Mouse (Mus musculus) frontal cortex, adult 2 months (tissue): ENCODE measurements around the gene Dhx16. TPM values are rescaled to one million over a fixed set of nuclear protein-coding genes. Genes with fewer than 3 reads are reported as not detected.

ENCODE experiments used
- DNase-seq, 2 experiments: peaks; one replicate each; pipeline ENCODE4 v3.0.0; 2022; ENCODE audit warnings: low spot score in 1 of 2; ENCODE audit errors: extremely low spot score in 1 of 2
- polyA plus RNA-seq: library from polyadenylated mRNA; depleted of rRNA; stranded (reverse); fragments of >200 nt; gene quantifications from 2 replicates; pipeline ENCODE4 v1.2.3, GENCODE M21; 2012

The Dhx16 gene
- polyA plus RNA-seq, 1 experiment, result 42.6 TPM

DNA sequence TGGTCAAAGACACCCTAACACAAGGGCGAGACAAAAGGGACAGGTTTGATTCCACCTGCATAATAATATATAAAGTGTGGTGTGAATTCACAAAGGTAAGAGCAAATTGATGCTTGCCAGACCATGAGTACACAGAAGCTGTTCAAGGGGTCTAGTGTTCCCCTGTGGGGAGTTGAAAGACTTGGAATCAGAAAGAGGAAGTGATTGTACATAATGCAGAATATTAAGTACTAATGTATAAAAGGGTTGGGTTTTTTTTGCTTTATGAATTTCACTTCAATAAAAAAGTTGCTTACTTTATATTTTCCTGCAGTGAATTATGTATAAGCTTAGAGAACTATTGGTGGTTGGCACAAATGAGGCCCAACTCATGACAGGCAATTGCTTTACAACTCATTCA lies 20.2 kb upstream of the Dhx16 start:
- DNase-seq, result no peak

DNA sequence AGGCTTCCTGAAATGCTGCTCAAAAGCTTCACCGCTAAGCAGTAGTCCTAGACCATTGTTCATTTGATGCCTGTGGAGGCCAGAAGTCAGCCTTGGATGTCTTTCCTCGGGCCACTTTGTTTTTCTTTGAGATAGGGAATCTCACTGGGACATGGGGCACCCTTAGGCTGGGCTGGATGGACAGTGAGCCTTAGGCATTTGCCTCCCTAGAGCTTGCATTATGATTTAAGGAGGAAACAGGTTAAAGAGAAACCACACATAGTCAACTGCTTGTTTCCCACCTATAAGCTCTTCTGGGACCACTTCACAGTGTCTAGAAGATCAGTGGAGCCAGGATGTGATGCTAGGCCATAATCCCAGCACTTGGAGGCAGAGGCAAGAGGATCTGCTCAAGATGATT lies 19.8 kb upstream of the Dhx16 start:
- DNase-seq, result no peak

DNA sequence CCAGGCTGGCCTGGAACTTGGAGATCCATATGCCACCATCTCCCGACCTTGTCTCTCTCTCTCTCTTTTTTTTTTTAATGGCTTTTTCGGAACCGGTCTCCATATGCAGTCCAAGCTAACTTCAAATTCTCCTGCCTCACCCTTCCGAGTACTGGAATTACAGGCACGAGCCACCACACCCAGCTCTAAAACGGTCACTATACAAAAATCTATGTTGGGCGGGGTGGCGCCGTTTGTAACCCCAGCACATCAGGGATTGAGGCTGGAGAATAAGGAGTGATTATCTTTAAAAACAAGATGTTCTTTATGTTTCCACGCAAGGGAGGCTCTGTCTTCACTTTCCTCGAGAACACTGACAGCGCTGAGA lies 18.8 kb upstream of the Dhx16 start:
- no peak for DNase-seq

DNA sequence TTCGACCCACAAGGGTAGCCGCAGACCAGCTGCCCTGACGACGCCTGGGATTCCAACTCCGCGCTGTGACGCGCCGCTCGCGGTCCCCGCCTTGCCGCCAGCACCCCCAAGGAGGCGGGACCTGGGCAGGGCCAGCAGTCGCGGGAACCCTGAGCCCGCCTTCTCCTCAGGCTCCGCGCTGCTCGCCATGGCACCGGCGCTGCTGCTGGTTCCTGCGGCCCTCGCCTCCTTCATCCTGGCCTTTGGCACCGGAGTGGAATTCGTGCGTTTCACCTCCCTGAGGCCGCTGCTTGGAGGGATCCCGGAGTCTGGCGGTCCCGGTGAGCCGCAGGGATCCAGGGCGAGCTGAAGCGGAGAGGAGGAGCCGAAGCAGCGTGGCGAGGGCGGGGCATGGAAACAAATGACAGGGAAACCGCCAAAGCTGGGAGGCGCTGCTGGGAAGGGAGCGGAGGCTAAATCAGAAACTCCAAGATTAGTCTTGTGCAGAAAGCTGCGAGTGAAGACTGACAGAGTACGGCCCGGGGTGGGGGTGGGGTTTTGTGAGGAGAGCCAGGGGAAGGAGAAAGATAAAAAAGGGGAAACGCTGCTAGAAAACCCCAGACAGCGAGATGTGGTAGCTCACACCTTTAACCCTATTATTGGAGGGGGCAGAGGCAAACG lies 18.3 kb upstream of the Dhx16 start, which contains the start of gene Nrm:
TSS of gene Nrm (plus strand) at position 121 of the 660 bp plus-strand sequence.
- DNase-seq, result peak; percentile 75 to 89

DNA sequence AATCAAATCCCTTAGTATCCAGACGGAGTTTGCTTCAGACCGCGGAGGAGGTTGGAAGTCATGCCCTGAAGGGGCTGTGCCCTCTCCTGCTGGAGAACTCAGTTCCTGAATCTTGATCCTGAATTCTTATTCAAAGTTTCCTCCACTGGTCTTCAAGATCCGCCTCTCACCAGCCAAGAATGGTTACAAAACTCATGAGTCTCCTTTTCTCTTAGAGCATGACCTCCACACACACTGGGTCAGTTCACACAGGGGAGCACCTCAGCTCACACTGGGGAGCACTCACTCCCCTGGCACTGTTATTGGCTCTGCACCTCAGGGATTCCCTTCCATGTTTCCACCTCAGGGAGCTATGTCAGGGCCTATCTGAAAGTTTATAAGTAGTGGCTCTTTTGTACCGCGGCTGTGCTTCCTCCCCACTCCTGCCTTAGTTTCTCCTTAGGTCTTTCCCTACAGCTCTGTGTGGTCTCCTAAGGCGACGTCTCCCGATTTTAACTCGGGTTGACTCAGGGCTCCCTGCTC lies 14.7 kb upstream of the Dhx16 start:
- no peak for DNase-seq

GRCm38 (mm10) chr17:35865481-35866280 lies 13.9 kb upstream of the Dhx16 start, which contains the start of gene Ppp1r18:
Ppp1r18 (plus strand) TSS chr17:35865593.
- peak in 1 of 2 experiments; percentile 26 for DNase-seq

GRCm38 (mm10) chr17:35866281-35866831 lies 13.3 kb upstream of the Dhx16 start:
- peak in 1 of 2 experiments; percentile 23 for DNase-seq

DNA sequence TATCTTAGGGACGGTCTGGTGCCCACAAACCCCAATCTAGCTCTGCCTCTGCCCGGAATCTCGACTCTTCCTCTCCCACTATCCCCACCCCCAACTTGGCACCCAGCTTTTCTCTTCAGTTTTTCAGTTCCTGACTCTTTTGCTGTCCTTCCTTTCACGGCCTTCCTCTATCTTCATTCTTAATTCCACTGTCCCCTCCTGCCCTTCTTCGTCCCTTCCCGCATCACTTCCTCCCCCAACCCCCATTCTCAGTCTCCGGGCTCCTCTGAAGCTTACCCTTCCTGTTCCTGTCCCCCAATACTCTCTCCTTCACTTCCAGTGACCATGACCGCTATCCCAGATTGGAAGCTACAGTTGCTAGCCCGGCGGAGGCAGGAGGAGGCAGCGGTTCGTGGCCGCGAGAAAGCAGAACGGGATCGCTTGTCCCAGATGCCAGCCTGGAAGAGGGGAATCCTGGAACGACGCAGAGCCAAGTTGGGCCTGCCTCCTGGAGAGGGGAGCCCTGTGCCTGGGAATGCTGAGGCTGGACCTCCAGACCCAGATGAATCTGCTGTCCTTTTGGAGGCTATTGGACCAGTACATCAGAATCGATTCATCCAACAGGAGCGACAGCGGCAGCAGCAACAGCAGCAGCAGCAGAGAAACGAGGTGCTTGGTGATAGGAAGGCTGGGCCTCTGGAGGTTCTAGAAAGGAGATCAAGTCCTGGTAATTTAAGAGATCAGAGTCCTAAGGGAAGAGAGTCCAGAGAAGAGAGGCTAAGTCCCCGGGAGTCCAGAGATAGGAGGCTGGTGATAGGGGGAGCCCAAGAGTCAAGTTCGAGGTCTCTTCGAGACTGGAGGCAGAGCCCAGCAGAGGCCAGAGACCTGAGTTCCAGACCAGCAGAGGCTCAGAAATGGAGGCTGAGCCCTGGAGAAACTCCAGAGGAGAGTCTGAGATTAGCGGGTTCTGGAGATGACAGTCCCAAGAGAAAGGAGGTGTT lies 12.4 kb upstream of the Dhx16 start:
- DNase-seq, result peak in 1 of 2 experiments; percentile 30

- no peak for DNase-seq
Measured at GRCm38 (mm10) chr17:35868165-35868820, 11.3 kb upstream of the Dhx16 start.

DNA sequence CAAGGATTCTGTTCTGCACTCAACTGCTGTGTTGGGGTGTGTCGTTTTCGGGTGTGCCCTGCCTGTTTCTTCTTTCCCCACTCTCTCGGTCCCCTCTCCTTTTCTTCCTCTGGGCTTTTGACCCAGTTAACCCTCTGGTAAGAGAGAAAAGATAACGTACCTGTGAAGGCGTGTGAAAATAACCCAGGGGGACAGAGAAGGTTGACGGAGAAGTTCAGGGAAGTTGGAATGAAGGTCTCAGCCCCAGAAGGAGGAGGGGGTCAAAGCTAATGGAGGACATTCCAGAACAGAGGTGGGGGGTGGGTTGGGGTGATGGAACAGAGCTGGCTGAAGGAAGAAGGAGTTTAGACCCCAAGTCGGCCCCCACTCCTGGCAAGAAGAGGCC lies 10.7 kb upstream of the Dhx16 start:
- no peak for DNase-seq

DNA sequence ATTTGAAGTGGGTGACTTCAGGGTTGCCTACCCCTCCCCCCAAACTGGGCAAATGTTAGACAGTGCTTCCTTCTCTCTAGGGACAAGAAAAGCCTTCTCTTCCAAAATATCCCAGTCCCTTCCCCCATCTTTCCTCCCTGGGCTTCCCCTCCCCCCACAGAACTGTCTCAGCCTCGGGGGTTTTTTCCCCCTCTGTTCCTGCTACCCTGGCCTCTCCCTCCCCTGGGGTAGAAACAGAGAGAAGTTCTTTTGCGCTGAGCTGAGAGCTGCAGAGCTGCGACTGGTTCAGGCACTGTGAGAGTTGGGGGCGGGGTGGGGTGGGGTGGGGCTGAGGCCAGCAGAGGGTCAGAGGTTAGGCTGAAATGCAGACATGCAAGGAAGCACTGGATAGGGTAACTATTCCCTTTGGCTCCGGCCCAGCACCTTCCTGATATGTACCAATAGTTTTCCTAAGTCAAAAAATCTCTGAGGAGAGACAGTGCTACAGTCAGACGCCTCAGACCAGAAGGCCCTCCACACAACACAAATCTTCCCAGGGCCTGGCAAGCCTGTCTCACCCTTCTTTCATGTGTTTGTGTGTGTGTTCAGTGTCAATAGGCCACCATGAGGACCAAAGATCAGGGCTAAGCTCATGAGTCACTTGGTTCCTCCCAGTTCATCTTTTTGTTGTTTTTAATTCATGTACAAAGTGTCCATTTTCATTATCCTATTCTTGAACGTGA lies 10.1 kb upstream of the Dhx16 start:
- DNase-seq, result no peak

- DNase-seq, result peak in 1 of 2 experiments; percentile 24
Measured at GRCm38 (mm10) chr17:35870151-35870883, 9.3 kb upstream of the Dhx16 start.

- DNase-seq, result no peak
Measured at GRCm38 (mm10) chr17:35870884-35871696, 8.5 kb upstream of the Dhx16 start.

GRCm38 (mm10) chr17:35873774-35874519 lies 5.7 kb upstream of the Dhx16 start:
- DNase-seq, result peak; percentile 55 to 89

DNA sequence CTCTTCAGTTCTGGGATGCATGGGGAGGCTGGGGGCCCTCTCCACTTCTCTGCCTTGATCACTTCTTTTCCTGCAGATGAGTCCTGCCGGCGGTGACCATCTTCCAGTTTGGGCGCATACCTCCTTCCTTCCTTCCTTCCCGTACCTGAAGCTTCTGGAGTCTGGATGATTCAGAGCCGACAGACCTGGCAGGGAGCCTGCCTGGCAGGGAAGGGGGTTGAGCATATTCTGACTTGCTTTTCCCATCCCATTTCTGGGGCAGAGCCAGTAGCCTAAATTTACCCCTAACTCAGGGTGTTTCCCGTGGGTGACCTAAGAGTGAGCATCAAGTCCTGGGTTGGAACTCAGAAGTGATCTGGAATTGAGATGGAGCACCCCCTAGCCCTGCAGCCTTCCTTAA lies 4.9 kb upstream of the Dhx16 start:
- DNase-seq, result peak in 1 of 2 experiments; percentile 81

GRCm38 (mm10) chr17:35882924-35883323 lies 3.3 kb downstream of the Dhx16 start:
- DNase-seq, result no peak

GRCm38 (mm10) chr17:35883777-35884176 lies 4.2 kb downstream of the Dhx16 start:
- DNase-seq, result no peak
